Mouse (Mus musculus): ENCODE data around the gene Sstr1. TPM values are rescaled to one million over a fixed set of nuclear protein-coding genes. Genes with fewer than 3 reads are reported as not detected.

Gene Sstr1
- polyA plus RNA-seq, 1 experiment from 2014 or later: 20.4 TPM

DNA sequence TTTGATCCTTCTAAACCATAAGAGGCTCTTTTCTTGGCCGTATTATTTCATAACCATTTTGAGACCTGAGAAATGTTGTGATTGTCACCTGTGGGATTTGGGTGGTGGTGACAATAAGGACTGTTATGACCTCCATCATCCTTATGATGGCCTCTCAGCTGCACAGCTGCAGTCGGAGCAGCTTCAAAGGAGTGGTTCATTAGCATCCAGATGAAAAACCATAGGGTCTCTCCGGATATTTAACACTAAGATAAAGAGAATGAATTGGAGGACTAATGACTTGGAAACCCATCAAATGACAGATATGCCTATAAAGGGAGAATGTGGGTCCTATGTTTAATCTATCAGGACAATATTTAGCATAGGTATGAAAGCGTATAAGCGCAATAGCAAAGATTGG is 14.1 kb downstream of the Sstr1 start:
- H3K4me3 ChIP-seq: no peak overlapping the region
- no peak overlapping the region for H3K4me2 ChIP-seq
- H3K27ac ChIP-seq (replicated peaks): no peak overlapping the region
- H3K9ac ChIP-seq: no peak overlapping the region
- H3K4me1 ChIP-seq (replicated peaks): no peaks in the 10 kb centered on the region
- no peak for ATAC-seq (ENCODE audit: low FRiP score, low read depth)
- no peaks in the 10 kb centered on the region for H3K27me3 ChIP-seq
- 66% methylated on average over 5 of the region's 5 CpGs for WGBS
- no peaks in the 10 kb centered on the region for H3K36me3 ChIP-seq
- no peaks in the 10 kb centered on the region for H3K9me3 ChIP-seq

GRCm38 (mm10) chr12:58232489-58232888 is 20.9 kb downstream of the Sstr1 start:
- H3K27me3 ChIP-seq: no peaks in the 10 kb centered on the region
- no peak overlapping the region for H3K4me3 ChIP-seq
- H3K4me1 ChIP-seq (replicated peaks): no peaks in the 10 kb centered on the region
- ATAC-seq (ENCODE audit: low FRiP score, low read depth): no peak
- WGBS: 91% methylated on average over 2 of the region's 2 CpGs
- H3K36me3 ChIP-seq: no peaks in the 10 kb centered on the region
- H3K27ac ChIP-seq (replicated peaks): no peak overlapping the region
- H3K4me2 ChIP-seq: no peak overlapping the region
- H3K9ac ChIP-seq: no peak overlapping the region
- H3K9me3 ChIP-seq: no peaks in the 10 kb centered on the region

- H3K27ac ChIP-seq (replicated peaks): no peak overlapping the region
- H3K9ac ChIP-seq: no peak overlapping the region
- H3K4me1 ChIP-seq (replicated peaks): no peaks in the 10 kb centered on the region
- no peaks in the 10 kb centered on the region for H3K9me3 ChIP-seq
- H3K4me3 ChIP-seq: no peak overlapping the region
- WGBS: 83% methylated on average over 1 of the region's 1 CpGs
- H3K27me3 ChIP-seq: no peaks in the 10 kb centered on the region
- H3K4me2 ChIP-seq: no peak overlapping the region
- H3K36me3 ChIP-seq: no peaks in the 10 kb centered on the region
- ATAC-seq (ENCODE audit: low FRiP score, low read depth): no peak
These were observed 40.3 kb downstream of the Sstr1 start for GRCm38 (mm10) chr12:58251901-58252300.

Other genes with a start within 250 kb of the Sstr1 start
- 6.9 and 7.4 TPM in 2 replicates for gene Clec14a, start 57.5 kb downstream of the Sstr1 start, polyA plus RNA-seq (2015; fragmentation: Nextera tagmentation; extraction: Ambion mirVana)